Mouse (Mus musculus) hindbrain, embryonic 14.5 days (tissue): ENCODE data around the gene Kcnd3. TPM values are rescaled to one million over a fixed set of nuclear protein-coding genes. Genes with fewer than 3 reads are reported as not detected.
A peak's percentile ranks its signal among the peaks of the same experiment; 100 is the strongest.

ENCODE experiments used
- ATAC-seq: fragments of 200-750 bp; cut with Nextera tagmentation; 2 replicates; pipeline ENCODE4 v1.8.0; 2017; ENCODE audit warnings: moderate number of reproducible peaks, mild to moderate bottlenecking, moderate TSS enrichment, moderate library complexity; ENCODE audit not compliant: low FRiP score
- DNase-seq: peaks from one replicate; pipeline ENCODE4 v3.0.0-alpha.2; 2015; ENCODE audit warnings: low spot score
- H3K27ac ChIP-seq: fragments of 300-500 bp; sonication (generic); 2 replicates; pipeline ENCODE4 v1.5.1; 2014; ENCODE audit warnings: mild to moderate bottlenecking, moderate library complexity
- H3K27me3 ChIP-seq: fragments of 300-500 bp; sonication (generic); 2 replicates; pipeline ENCODE4 v1.6.1; 2014; ENCODE audit warnings: mild to moderate bottlenecking, low read length, mixed read lengths; ENCODE audit not compliant: control insufficient read depth, insufficient read depth
- H3K36me3 ChIP-seq: fragments of 300-500 bp; sonication (generic); replicated peaks from 2 replicates; pipeline ENCODE4 v1.6.1; 2014; ENCODE audit not compliant: control insufficient read depth, insufficient read depth
- H3K4me1 ChIP-seq: fragments of 300-500 bp; sonication (generic); replicated peaks from 2 replicates; pipeline ENCODE4 v1.6.1; 2014; ENCODE audit warnings: antibody characterized with exemption, low read length, mixed read lengths; ENCODE audit not compliant: control insufficient read depth, insufficient read depth
- H3K4me2 ChIP-seq: fragments of 300-500 bp; sonication (generic); replicated peaks from 2 replicates; pipeline ENCODE4 v1.6.1; 2014; ENCODE audit warnings: mild to moderate bottlenecking, moderate library complexity
- H3K4me3 ChIP-seq: fragments of 300-500 bp; sonication (generic); replicated peaks from 2 replicates; pipeline ENCODE4 v1.5.1; 2014; ENCODE audit warnings: mild to moderate bottlenecking, low read length
- H3K9ac ChIP-seq: fragments of 300-500 bp; sonication (generic); 2 replicates; pipeline ENCODE4 v1.6.1; 2014
- H3K9me3 ChIP-seq: fragments of 300-500 bp; sonication (generic); 2 replicates; pipeline ENCODE4 v1.6.1; 2016; ENCODE audit warnings: low read length; ENCODE audit not compliant: control insufficient read depth
- WGBS: fragments of 180-500 bp; shearing (Covaris S2); extraction: QIAGEN DNeasy Blood & Tissue Kit; methylation state at CpG from one replicate; pipeline ENCODE4 v1.1.7; 2014; 5-methylcytosine and 5-hydroxymethylcytosine counted together
- polyA plus RNA-seq: library from polyadenylated mRNA; unstranded; fragments of >200 nt; fragmentation: Nextera tagmentation; extraction: Ambion mirVana; gene quantifications from 2 replicates; pipeline ENCODE4 v1.2.1, GENCODE M21; 2014

Kcnd3 gene
- polyA plus RNA-seq, 1 experiment from 2014 or later = 11.7 TPM

GRCm38 (mm10) chr3:105712827-105713226 lies 260.7 kb downstream of the Kcnd3 start:
- Histone ChIP-seq H3K4me2 (no peak overlapping the region), H3K27ac (no peak overlapping the region), H3K9me3 (no peaks in the 10 kb centered on the region), H3K4me3 (no peak overlapping the region), H3K27me3 (no peaks in the 10 kb centered on the region; the same call in 1 of the 2 replicates), H3K36me3 (no peaks in the 10 kb centered on the region; the same call in 1 of the 2 replicates), H3K9ac (no peak overlapping the region), H3K4me1 (peaks cover 3% of the 10 kb centered on the region; the same call in 1 of the 2 replicates)
- ATAC-seq = no peak
- no peak for DNase-seq

GRCm38 (mm10) chr3:105714091-105714819 lies 262.1 kb downstream of the Kcnd3 start:
- H3K4me2 ChIP-seq = no peak overlapping the region
- H3K4me3 ChIP-seq = no peak overlapping the region
- no peak for DNase-seq
- H3K9ac ChIP-seq = no peak overlapping the region
- H3K27me3 ChIP-seq = no peaks in the 10 kb centered on the region
- peak overlapping the region; percentile 2; the same call in 1 of the 2 replicates for H3K27ac ChIP-seq
- WGBS = 15% methylated on average over 8 of the region's 8 CpGs
- peak; percentile 44; the same call in 1 of the 2 replicates for ATAC-seq
- H3K4me1 ChIP-seq = peaks cover 12% of the 10 kb centered on the region; the same call in 1 of the 2 replicates
- no peaks in the 10 kb centered on the region for H3K9me3 ChIP-seq
- no peaks in the 10 kb centered on the region; the same call in 1 of the 2 replicates for H3K36me3 ChIP-seq

GRCm38 (mm10) chr3:105714820-105715167 lies 262.7 kb downstream of the Kcnd3 start:
- no peak overlapping the region for H3K4me3 ChIP-seq
- no peak for ATAC-seq
- no peak overlapping the region for H3K4me2 ChIP-seq
- no peak for DNase-seq
- H3K27ac ChIP-seq = no peak overlapping the region
- H3K9ac ChIP-seq = no peak overlapping the region
- no peaks in the 10 kb centered on the region; the same call in 1 of the 2 replicates for H3K36me3 ChIP-seq
- H3K4me1 ChIP-seq = peaks cover 16% of the 10 kb centered on the region; the same call in 1 of the 2 replicates
- no peaks in the 10 kb centered on the region for H3K27me3 ChIP-seq
- no peaks in the 10 kb centered on the region for H3K9me3 ChIP-seq

- 61% methylated on average over 18 of the region's 18 CpGs for WGBS
Measured at GRCm38 (mm10) chr3:105716353-105717000, 264.3 kb downstream of the Kcnd3 start.

GRCm38 (mm10) chr3:105717856-105718555 lies 265.9 kb downstream of the Kcnd3 start:
- H3K9me3 ChIP-seq = no peaks in the 10 kb centered on the region
- H3K9ac ChIP-seq = no peak overlapping the region; the same call in 1 of the 2 replicates
- H3K4me2 ChIP-seq = no peak overlapping the region
- H3K4me1 ChIP-seq = peaks cover 16% of the 10 kb centered on the region; the same call in 1 of the 2 replicates
- 38% methylated on average over 11 of the region's 11 CpGs for WGBS
- peak overlapping the region; percentile 17; the same call in 1 of the 2 replicates for H3K27ac ChIP-seq
- DNase-seq (peak; percentile 44), ATAC-seq (peak; percentile 54)
- no peaks in the 10 kb centered on the region for H3K27me3 ChIP-seq
- H3K36me3 ChIP-seq = no peaks in the 10 kb centered on the region; the same call in 1 of the 2 replicates
- no peak overlapping the region for H3K4me3 ChIP-seq

More at GRCm38 (mm10) chr3:105716353-105717000, 264.3 kb downstream of the Kcnd3 start:
- Histone ChIP-seq H3K4me2 (no peak overlapping the region), H3K9ac (no peak overlapping the region), H3K36me3 (no peaks in the 10 kb centered on the region; the same call in 1 of the 2 replicates), H3K27me3 (no peaks in the 10 kb centered on the region), H3K27ac (no peak overlapping the region), H3K9me3 (no peaks in the 10 kb centered on the region), H3K4me3 (no peak overlapping the region), H3K4me1 (peaks cover 16% of the 10 kb centered on the region; the same call in 1 of the 2 replicates)
- DNase-seq = no peak
- ATAC-seq = no peak

GRCm38 (mm10) chr3:105718746-105719145 lies 266.6 kb downstream of the Kcnd3 start:
- Histone ChIP-seq H3K9ac (no peak overlapping the region), H3K9me3 (no peaks in the 10 kb centered on the region), H3K4me3 (no peak overlapping the region), H3K36me3 (no peaks in the 10 kb centered on the region; the same call in 1 of the 2 replicates), H3K4me2 (no peak overlapping the region), H3K4me1 (peaks cover 16% of the 10 kb centered on the region; the same call in 1 of the 2 replicates), H3K27ac (no peak overlapping the region), H3K27me3 (no peaks in the 10 kb centered on the region)
- DNase-seq (no peak), ATAC-seq (no peak)
- 65% methylated on average over 4 of the region's 4 CpGs for WGBS

GRCm38 (mm10) chr3:105719979-105720378 lies 267.8 kb downstream of the Kcnd3 start:
- no peak overlapping the region for H3K4me3 ChIP-seq
- H3K9me3 ChIP-seq = no peaks in the 10 kb centered on the region
- DNase-seq (no peak), ATAC-seq (no peak)
- H3K4me2 ChIP-seq = no peak overlapping the region
- H3K4me1 ChIP-seq = peaks cover 16% of the 10 kb centered on the region; the same call in 1 of the 2 replicates
- H3K9ac ChIP-seq = no peak overlapping the region
- H3K27ac ChIP-seq = no peak overlapping the region
- 72% methylated on average over 4 of the region's 4 CpGs for WGBS
- H3K36me3 ChIP-seq = no peaks in the 10 kb centered on the region; the same call in 1 of the 2 replicates
- no peaks in the 10 kb centered on the region for H3K27me3 ChIP-seq

- H3K27ac ChIP-seq = no peak overlapping the region
- WGBS = 79% methylated on average over 4 of the region's 4 CpGs
- DNase-seq = no peak
- no peaks in the 10 kb centered on the region for H3K9me3 ChIP-seq
- ATAC-seq = no peak
- H3K36me3 ChIP-seq = peaks cover 3% of the 10 kb centered on the region; the same call in 1 of the 2 replicates
- H3K9ac ChIP-seq = no peak overlapping the region
- no peaks in the 10 kb centered on the region for H3K27me3 ChIP-seq
- peaks cover 16% of the 10 kb centered on the region; the same call in 1 of the 2 replicates for H3K4me1 ChIP-seq
- no peak overlapping the region for H3K4me3 ChIP-seq
- H3K4me2 ChIP-seq = no peak overlapping the region
Measured at GRCm38 (mm10) chr3:105720514-105720913, 268.4 kb downstream of the Kcnd3 start.
